Mouse (Mus musculus) adrenal gland, postnatal 10 days (tissue): ENCODE measurements around the gene Spg11. TPM values are rescaled to one million over a fixed set of nuclear protein-coding genes. Genes with fewer than 3 reads are reported as not detected.

ENCODE experiments used
- DNase-seq: peaks from one replicate; pipeline ENCODE4 v3.0.0; 2021; ENCODE audit warnings: mixed read lengths
- long read RNA-seq, 2 experiments: library from polyadenylated mRNA; stranded (forward); transcript quantifications; one replicate each; pipeline ENCODE4 v2.0.0; 2021
- total RNA-seq, 2 experiments: library from RNA; stranded (reverse); gene quantifications; 2 replicates each; pipeline ENCODE4 v1.2.3; 2021

Gene Spg11
- total RNA-seq, result 10 to 100 TPM; 14.6 to 16.7 TPM
- long read RNA-seq, experiment 1, partial matches to known transcripts, result 3 of 6 reads
- long read RNA-seq, experiment 1, other reads (novel, unspliced or antisense), result 1 of 6 reads
- long read RNA-seq, experiment 2, full-length matches to known transcripts, result 2 of 5 reads
- long read RNA-seq, experiment 2, partial matches to known transcripts, result 1 of 5 reads
- long read RNA-seq, experiment 2, other reads (novel, unspliced or antisense), result 2 of 5 reads

DNA sequence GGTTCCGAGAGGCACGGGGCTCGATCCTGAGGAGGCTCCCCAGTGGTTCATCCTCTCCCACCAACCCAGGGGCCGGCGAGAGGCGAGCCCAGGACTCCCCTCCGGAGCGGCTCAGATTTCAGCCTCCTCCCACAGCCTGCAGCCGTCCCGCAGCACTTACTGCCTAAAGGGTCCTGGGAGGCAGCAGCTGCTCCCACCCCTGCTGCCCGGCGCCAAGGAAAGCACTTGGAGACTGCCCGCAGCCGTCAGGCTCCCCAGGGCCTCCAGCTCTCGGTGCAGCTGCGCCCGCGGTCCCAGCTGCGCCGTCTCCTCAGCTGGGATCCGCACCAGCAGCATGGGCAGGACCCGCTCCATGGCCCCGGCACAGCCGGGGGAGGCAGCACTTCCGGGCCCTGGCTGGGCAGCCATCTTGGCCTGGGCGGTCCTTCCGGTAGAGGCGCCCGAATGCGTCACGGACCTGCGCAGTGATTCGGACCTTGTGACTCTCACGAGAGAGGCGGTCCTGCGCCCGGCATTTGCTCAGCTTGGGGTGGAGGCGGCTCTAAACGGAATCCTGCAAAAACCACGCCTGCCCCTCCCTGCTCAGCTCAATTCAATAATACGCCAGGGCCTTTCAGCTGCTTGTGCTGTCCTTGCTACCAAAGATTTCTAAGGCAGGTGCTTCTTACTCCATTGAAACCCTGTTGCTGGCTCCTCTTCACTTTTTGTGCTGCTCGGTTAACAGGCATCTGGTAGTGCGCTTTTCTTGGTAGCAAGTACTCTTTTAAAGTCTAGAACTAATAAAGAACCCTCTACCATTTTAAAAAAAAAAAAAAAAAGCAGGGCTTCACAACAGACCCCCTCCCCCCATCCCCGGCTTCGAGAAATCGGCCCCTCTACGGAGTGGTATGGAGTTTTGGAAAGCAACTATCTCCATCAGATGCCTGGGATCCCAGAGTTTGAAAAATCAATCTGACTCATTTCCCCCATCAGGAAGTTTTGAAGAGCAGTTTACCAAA, at the start of gene Spg11:
Gene Spg11 (minus strand): TSS at position 426 of the 998 bp plus-strand sequence.
- peak; percentile 99 for DNase-seq

DNA sequence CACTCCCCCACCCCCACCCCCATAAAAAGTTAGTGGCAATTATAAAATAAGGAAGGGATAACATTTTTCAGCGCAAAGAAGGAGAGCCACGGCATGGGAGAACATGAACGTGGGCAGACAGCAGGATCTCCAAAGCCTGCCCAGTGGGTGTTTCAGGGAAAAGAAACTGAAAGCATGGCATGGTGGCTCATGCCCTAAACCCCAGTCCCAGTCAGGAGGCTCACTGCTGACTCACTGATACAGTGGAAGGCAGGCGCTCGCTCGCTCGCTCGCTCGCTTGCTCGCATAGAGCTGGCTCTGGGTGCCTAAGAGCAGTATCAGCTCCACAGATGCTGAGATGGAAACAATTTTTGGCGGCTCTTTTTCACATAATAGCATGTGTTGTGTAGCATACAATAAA, 46.1 kb upstream of the Spg11 start:
- no peak for DNase-seq

DNA sequence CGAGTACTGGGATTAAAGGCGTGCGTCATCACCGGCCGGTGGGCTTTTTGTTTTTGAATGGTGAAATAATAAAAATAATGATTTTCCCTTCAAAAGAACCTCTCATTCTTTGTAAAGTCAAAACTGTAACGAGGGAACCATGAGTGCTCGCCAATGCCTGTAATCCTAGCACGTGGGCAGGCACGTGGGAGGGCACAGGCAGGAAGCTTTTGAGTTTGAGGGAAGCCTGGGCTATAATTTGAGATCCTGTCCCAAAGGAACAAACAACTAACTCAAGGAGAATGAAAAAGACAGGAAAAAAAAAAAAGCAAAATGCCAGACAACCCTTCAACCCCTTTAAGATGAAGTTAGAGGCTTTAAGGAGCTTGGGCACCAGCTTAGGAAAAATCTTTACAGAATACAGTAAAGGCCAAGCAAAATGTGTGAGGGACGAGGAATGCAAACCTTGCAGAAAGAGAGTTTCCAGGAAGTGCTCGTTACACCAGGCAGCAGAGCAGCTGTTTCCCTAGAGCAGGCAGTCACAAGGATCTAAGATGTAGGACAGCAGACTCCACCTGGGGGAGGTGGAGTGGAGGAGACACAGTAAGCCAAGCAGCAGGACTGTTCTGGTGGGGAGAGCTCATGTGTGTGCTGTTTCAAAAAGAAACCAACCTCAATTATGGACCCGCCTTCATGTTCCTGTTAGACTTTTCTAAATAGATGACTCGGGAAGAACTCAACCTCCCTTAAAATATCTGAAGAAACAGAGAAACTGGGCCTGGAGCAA, 45.4 kb upstream of the Spg11 start:
- no peak for DNase-seq

DNA sequence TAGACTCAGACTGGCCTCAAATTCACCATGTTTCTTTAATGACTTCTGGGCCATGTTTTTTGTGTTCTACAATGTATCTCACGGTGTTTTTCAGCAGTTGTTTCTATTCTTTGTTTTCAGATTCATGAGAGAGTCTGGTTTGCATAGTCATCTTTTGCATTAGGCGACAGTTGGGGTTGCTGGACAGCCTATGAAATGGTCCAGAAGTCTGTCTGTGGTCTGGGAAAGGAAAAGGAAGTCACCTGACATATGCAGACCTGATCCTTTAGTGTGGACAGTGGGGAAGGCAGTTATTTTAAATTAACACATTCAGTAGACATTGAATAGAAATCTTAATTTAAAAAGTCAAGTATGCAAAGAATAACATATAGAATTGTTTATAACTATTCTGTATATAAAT, 44.3 kb upstream of the Spg11 start:
- DNase-seq, result no peak

DNA sequence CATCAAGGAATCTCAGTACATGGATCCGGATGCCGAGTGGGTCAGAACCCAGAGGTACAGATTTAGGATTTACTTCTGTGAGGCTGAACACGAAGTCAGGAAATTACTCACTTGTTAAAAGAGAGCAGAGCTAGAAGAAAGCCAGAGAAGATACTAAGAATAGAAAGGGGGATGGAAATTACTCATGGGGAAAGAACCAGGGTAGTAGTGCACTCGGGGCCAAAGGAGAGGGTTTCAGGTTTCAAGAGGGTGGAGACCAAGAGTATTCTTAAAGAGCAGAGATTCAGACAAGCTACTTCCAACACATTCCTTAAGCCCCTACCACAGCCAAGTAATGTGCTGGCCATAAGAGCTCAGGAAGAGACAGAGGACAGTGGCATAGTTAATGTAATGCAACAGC, 43.4 kb upstream of the Spg11 start:
- DNase-seq, result no peak

DNA sequence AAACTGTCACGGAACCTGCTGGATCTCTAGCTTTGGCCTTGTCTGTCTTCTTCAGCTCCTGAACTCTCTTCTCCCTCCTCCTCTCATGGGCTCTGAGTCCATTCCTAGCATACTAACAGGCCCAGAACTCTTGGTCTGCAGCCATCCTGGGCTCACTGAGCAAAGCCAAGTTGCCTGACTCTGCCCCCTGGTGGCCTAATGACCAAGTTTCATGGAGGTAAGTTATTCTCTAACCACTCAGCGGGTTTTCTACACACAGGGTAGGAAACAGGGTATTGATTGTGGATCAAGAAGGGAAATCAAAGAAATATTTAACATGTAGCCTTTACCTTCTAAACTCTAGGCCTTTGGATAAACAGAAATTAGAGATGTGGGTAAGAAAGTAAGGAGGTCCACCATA, 42.5 kb upstream of the Spg11 start, which contains the start of gene Trim69:
Gene Trim69 (plus strand): TSS at position 21 of the 400 bp plus-strand sequence.
- peak; percentile 90 for DNase-seq

DNA sequence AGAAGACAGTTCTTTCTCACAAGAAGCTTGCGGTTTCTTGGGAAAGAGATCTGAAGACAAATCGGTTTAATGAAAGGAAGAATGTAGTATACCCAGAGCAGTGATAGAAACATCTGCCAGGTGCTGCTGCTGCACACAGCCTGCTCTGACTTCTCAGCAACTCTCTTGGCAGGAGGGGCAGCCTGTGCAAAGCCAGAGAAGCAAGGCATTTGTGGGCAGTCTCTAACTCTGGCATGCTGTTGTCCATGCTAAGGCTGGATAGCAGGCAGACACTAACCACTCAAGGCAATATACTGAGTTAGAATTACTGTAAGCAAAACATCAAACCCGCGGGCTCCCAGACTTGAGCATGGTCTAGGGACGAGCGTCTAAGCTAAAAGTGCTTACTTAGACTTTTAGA, 41.5 kb upstream of the Spg11 start:
- no peak for DNase-seq

DNA sequence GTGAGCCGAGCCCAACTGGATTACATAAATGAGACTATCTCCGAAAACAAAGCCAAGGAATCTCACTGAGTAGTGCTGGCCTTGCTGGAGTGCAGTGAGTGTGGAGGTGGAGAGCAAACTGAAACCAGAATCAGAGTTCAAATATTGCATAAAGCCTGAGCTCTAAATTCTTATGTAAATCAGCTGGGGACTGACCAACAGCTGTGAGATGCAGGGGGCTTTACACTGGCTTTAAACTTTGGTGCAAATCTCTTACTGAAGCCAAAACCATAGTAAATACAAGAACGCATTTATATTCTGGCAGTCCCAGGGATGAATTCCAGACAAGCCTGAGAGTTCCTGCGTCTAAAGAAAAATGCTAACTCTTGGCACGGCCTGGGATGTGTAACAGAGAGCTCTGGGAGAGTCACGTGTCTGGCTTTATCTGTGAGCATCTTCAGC, 40.2 kb upstream of the Spg11 start:
- no peak for DNase-seq

DNA sequence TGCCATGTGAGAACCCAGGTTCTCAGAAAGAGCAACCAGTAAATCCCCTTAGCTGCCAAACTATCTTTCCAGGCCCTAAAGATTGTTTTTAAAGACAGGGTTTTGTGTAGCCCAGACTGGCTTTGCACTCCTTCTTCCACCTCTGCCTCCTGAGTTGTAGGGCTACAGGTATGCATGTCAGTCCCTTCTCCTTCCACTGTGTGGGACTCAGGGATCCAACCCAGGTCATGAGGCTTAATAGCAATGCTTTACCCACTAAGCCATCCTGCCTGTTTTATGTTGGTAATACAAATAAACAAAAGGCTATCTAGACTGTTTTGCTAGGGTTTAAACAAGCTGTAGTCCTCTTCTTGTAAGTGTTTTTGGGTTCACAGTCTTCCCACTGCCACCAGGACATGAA, 39.4 kb upstream of the Spg11 start:
- DNase-seq, result no peak

DNA sequence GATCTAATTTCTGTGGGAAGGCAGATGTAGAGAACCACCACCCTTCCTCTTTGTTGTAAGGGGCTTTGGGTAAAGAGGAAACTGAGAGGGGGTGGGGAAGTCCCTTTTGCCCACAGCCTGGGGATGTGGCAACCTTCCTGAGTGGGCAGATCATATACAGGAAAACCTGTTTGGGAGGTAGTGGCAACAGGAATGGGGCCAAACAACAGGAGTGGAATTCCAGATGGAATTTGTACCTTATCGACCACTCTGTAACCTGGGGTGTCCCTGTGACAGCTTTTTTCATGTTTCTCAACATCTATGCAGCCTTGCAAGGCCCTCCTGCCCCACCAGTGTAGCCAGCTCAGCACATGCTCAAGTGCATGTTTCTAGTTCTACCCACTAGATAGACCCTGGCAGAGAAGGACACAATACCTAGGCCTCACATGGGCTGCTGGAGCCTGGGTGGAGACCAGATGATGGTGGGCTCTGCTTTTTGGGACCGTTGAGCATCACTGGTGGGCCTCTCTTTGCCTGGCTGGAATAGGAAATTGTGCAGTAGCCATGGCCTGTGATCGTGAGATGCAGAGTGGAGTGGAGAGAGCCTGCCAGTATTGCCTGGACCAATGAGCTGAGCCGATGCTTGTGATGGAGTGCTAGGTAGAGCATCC, 38.0 kb upstream of the Spg11 start:
- no peak for DNase-seq

DNA sequence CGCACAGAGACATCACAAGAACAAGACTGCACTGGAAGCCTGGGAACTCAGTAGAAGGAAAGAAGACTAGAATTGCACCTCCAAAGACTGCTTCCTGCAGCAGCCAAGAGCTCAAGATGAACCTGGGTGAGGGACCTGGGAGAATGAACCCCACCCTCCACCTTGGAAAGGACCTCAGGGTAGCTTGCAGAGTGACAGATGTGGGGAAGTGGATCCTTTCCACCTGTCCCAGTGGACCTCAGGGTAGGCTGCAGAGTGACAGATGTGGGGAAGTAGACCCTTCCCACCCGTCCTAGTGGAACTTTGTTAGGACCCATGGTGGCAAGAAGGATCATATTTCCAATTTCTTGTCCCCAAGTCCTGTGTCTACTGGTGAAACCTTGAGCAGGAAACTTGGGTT, 37.1 kb upstream of the Spg11 start:
- DNase-seq, result no peak

DNA sequence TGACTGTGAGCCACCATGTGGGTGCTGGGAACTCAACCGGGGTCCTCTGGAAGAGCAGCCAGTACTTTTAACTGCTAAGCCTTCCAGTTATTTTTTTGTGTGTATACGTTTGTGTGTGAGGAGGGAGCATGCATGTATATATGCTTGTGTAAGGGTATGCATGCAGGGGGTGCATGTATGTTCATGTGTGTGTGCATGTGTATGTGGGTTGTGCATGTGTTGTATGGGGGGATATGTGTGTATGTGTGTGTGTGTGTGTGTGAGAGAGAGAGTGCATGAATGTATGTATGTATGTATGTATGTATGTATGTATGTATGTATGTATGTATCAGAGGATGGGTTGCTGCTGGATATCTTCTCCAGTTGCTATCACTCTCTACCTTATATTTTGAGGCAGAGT, 36.3 kb upstream of the Spg11 start:
- no peak for DNase-seq

DNA sequence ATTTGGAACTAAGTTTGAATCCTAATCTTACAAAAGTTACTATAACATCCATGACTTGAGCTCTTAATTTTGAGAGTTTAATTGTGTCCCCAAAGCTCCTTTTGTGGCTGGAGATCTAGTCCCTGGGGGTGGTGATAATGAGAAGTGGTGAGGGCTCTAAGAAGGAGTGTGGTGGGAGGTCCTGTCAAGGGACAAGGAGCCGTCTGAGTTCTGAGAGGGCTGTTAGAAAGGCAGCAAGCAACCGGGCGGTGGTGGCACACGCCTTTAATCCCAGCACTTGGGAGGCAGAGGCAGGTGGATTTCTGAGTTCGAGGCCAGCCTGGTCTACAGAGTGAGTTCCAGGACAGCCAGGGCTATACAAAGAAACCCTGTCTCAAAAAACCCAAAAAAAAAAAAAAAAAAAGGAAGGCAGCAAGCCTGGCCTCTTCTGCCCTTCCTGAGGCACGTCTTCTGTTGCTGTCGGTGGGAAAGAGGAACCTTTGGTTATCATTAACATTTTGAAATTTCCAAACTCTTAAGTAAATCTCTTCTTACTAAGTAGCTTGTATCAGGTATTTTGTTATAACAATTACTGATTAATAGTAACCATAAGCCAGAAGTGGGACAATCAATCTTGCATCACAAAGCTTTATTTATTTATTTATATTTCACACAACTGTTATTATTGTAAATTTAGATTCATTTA, 35.6 kb upstream of the Spg11 start:
- DNase-seq, result no peak

DNA sequence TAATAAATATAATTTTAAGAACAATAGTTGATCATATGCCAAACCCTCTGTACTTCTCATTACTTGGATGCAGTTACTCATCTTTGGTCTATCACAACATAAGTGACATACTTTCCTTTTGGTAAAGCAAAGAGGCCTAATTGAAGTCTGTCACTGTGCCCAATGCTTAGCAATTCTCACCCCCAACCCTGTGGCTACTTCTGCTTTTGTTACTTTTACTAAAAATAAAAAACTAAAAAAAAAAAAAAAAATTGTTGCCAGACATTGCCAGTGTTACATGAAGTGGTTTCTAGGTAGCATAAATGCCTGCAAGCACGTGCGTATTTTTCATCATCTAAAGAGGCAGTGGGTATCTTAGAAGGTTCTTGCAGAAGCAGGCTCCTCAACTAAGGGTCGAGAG, 34.7 kb upstream of the Spg11 start:
- no peak for DNase-seq

DNA sequence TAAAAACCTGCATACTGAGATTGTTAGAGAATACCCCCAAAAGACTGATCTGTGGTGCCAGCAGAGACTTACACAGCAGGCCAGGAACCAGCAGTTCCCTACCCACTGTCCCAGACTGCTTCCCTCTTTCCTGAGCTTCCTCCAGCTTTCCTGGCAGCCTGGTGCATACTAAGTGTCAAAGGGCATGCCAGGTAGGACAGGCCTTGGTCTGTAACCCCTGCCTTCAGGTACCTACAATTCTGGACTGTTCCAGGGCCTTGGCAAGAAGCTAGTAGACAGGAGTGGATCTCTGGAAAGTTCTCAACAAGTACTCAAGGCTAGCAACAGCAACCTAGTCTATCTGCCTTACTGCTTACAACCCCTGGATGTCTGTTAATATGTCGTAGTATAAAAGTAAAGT, 33.0 kb upstream of the Spg11 start:
- DNase-seq, result no peak

DNA sequence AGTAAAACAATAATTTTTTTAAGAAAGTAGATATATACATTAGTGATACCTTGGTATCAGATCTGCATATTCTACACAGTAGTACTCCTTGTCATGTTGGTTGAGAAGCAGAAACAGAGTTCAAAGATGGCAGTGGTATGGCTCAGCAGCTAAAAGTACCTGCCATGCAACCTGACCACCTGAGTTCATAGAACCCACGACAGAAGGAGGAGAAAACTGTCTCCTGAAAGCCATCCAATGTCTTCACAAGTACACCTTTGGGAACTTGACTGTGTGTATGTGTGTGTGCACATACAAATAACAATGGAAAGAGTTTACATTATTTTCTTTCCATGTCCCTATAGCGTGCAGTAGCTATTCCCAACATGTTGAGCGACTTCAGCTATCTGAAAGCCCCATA, 31.5 kb upstream of the Spg11 start:
- DNase-seq, result no peak

DNA sequence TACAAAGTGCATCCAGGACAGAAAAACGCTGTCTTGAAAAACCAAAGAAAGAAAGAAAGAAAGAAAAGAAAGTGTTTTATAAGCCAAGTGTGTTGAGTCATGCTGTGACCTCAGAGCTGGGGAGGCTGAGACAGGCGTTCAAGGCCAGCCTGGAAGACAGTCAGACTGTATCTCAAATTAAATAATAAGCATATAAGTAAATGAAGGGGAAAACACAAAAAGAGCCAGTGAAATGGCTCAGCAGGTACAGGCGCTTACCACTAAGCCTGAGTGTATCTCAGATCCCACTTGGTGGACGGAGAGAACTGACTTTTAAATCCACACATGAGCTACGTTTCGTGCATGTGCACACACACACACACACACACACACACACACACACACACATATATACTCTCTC, 31.1 kb upstream of the Spg11 start:
- DNase-seq, result no peak

DNA sequence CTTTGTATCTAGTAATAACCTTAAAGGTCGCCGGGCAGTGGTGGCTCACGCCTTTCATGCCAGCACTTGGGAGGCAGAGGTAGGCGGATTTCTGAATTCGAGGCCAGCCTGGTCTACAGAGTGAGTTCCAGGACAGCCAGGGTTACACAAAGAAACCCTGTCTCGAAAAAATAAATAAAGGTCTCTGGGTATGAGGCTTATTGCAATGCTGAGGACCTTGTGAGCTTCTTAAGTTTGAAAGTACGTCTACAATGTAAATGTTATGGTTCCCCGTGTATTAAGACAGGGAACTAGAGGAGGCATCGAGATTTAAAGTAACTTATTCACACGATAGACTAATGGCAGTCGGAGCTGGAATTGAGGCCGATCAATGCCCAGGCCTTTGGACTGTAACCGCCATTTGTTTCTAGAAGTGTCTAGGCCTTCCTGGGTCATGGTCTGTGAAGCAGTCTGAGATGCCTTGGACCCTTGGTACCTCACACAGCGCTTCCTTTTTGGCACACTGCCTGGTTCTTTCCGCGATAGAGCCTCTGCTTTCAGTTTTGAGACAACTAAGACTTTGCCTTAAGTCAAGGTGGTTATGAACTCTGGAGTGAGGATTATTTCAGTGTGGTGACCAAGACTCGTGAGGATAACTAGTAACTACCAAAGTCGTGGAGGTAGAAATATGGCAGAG, 30.2 kb upstream of the Spg11 start:
- peak; percentile 75 for DNase-seq

DNA sequence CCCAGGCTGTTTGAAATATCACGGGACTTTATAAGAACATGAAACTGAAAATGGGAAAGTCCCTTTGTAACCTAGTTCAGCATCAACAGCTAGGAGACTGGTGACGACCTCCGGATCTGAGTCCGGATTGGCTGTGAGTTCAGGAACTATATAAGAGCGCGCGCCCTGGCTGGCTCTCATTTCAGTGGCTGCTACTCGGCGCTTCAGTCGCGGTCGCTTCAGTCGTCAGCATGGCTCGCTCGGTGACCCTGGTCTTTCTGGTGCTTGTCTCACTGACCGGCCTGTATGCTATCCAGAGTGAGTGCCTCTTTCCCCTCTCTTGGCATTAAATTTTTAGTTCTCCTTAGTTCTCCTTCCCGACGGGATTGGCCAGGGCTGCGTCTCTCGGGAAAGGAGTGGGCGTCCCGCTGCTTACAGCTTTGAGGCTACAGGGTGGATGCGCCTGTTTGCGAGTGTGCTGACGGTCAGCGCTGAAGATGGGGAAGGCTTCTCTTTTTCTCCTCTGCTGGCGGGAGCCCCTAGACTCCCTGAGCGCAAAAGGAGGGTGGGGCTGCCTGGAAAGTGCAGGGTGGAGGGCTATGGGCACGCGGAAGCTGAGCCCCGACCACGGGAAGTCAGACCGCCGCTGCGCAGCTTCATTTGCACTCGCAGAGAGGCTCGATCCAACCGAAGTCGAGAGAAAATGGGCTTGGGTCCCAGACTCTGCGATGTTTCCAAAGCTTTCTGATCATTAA, 29.5 kb upstream of the Spg11 start, which contains the start of gene B2m:
Gene B2m (plus strand): TSS at position 179 of the 734 bp plus-strand sequence.
- DNase-seq, result peak; percentile 97

DNA sequence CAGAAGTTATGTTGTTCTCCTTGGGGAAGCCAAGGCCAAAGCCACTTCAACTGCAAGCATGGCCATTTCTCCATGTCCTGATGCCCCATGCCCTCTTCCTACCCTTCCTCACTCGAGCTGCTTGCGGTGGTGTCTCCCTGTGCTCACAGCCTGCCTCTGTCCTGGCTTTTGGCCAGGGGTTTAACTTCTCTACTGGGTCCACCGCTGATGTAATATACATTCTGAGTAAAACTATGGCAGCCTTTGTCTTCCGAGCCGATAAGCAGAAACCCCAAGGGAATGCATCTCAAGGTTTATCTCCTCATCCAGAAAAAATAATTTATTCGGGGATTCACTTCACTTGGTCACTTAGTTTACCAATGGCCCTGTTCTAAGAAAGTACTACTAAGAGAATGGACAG, 28.5 kb upstream of the Spg11 start:
- no peak for DNase-seq
